Mouse (Mus musculus) hindbrain, embryonic 12.5 days (tissue): ENCODE results near the gene Gm14496. TPM values are rescaled to one million over a fixed set of nuclear protein-coding genes. Genes with fewer than 3 reads are reported as not detected.
"Not testable (repeated sequence)": the region's sequence is repeated elsewhere in the genome, so short reads cannot be mapped to it uniquely, and the experiment has no call there.

Experiments
- ATAC-seq: fragments of 200-750 bp; cut with Nextera tagmentation; 2 replicates; pipeline ENCODE4 v1.8.0; 2017; ENCODE audit warnings: moderate TSS enrichment; ENCODE audit not compliant: low FRiP score
- H3K27ac ChIP-seq: fragments of 300-500 bp; sonication (generic); 2 replicates; pipeline ENCODE4 v1.5.1; 2016; ENCODE audit warnings: mild to moderate bottlenecking
- H3K27me3 ChIP-seq: fragments of 300-500 bp; sonication (generic); 2 replicates; pipeline ENCODE4 v1.6.1; 2016; ENCODE audit warnings: mild to moderate bottlenecking
- H3K36me3 ChIP-seq: fragments of 300-500 bp; sonication (generic); 2 replicates; pipeline ENCODE4 v1.6.1; 2016; ENCODE audit warnings: mild to moderate bottlenecking
- H3K4me1 ChIP-seq: fragments of 300-500 bp; sonication (generic); 2 replicates; pipeline ENCODE4 v1.6.1; 2016
- H3K4me2 ChIP-seq: fragments of 300-500 bp; sonication (generic); replicated peaks from 2 replicates; pipeline ENCODE4 v1.6.1; 2016; ENCODE audit warnings: mild to moderate bottlenecking
- H3K4me3 ChIP-seq: fragments of 300-500 bp; sonication (generic); 2 replicates; pipeline ENCODE4 v1.5.1; 2016; ENCODE audit warnings: mild to moderate bottlenecking
- H3K9ac ChIP-seq: fragments of 300-500 bp; sonication (generic); 2 replicates; pipeline ENCODE4 v1.6.1; 2016; ENCODE audit warnings: mild to moderate bottlenecking, moderate library complexity
- H3K9me3 ChIP-seq: fragments of 300-500 bp; sonication (generic); replicated peaks from 2 replicates; pipeline ENCODE4 v1.6.1; 2016; ENCODE audit warnings: mild to moderate bottlenecking
- WGBS: fragments of 180-500 bp; shearing (Covaris S2); methylation state at CpG from one replicate; pipeline ENCODE4 v1.1.7; 2016; 5-methylcytosine and 5-hydroxymethylcytosine counted together
- polyA plus RNA-seq: library from polyadenylated mRNA; unstranded; fragments of >200 nt; fragmentation: Nextera tagmentation; extraction: Ambion mirVana; gene quantifications from 2 replicates; pipeline ENCODE4 v1.2.1, GENCODE M21; 2016

The Gm14496 gene
- not detected in 2 replicates for polyA plus RNA-seq

DNA sequence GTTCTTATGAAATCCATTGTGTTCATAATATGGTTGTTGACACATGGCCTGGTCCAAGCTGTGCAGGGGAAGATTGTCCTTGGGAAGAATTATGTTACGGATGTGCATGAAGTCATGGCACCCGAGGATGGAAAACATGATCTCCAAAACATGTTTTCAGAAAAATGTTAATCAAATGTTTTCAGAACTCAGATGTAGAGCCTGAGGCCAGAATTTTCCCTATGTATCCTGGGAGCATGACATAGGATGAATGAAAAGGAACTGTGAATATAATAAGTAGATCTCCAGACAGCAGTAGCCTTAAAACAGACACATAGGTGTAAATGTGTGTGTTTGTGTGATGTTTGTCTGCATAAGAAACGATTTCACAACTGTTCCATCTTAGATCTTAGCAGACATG lies at the start of gene Gm14496:
Gene Gm14496 (plus strand): TSS at position 301 of the 400 bp plus-strand sequence.
- 76% methylated on average over 3 of the region's 3 CpGs for WGBS
- Histone ChIP-seq H3K4me1 (no peaks in the 10 kb centered on the region), H3K9me3 (no peaks in the 10 kb centered on the region), H3K4me3 (no peak within 1 kb of the TSS), H3K4me2 (no peak within 1 kb of the TSS), H3K27me3 (no peaks in the 10 kb centered on the region; the same call in 1 of the 2 replicates), H3K9ac (no peak within 1 kb of the TSS), H3K36me3 (no peaks in the 10 kb centered on the region), H3K27ac (no peak within 1 kb of the TSS)
- ATAC-seq: no peak

DNA sequence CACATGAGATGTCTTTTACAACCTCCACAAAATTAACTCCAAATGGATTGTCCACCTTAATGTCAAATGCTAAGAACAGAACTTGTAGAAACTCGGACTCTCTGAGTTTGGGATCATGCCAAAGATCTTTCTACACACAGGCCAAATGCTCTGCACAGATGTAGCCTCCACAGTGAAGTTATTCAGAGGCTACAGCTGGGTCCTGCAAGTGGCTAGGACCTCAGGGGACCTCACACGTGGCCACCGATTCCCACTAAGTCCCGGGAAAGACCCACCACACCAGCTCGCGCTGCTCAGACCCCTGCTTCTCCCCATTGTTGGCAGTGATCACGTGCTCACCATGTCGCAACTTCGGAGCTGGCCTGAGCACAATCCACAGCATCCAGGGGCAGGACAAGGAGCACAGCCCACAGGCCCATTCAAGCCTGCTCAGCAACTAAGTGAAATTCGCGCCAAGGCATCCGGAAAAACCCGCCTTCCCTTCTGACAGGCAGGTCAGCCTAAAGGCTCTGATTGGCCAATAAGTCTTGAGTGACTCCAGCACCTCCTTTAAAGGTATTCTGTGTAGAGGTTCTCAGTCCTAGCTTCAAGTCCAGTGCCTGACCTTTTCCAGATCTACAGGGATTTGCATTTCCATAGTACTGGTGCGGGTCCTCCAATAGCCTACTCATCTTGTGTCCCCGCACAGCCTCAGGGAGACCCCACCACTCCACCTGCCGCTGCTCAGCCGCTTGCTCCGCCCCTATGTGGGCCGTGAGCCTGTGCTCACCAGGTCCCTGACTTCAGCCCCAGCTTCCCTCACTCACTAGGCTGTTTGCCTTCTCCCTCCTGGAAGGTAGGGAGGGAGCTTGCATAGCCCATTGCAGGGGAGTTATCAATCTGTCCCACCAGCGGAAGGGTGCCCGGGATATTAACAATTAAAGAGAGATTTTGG lies 37.9 kb upstream of the Gm14496 start:
- peak overlapping the region; percentile 9; the same call in 1 of the 2 replicates for H3K9ac ChIP-seq
- H3K36me3 ChIP-seq, ATAC-seq: not testable (repeated sequence)

DNA sequence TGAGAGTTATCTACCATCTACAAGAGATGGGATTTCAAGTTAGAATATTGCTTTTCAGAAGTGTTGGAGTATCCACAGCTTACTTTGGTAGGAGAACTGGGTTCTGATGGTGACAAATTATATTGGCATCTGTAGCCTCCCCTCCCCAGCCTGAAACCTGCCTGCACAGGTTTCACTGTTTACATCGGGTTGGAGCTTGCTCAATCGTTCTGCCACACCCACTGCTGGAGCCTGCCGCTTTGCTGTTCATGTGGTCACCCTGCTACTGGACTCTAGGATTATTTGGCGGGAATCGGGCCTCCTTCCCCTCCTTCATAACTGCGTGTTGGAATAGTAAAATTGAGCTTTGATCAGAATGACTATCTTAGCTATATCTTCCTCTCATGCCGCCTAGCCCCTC lies 22.5 kb upstream of the Gm14496 start:
- WGBS: 77% methylated on average over 7 of the region's 7 CpGs
- Histone ChIP-seq H3K4me3 (no peak overlapping the region), H3K4me2 (no peak overlapping the region), H3K27ac (no peak overlapping the region), H3K9me3 (no peaks in the 10 kb centered on the region), H3K9ac (no peak overlapping the region), H3K27me3 (no peaks in the 10 kb centered on the region), H3K4me1 (no peaks in the 10 kb centered on the region), H3K36me3 (no peaks in the 10 kb centered on the region)
- no peak for ATAC-seq

More for the DNA sequence above, 37.9 kb upstream of the Gm14496 start:
- 18% methylated on average over 21 of the region's 21 CpGs for WGBS
- H3K27ac ChIP-seq, H3K4me1 ChIP-seq, H3K9me3 ChIP-seq, H3K27me3 ChIP-seq: not testable (repeated sequence)
- Histone ChIP-seq H3K4me3 (peak overlapping the region; percentile 23), H3K4me2 (peak overlapping the region; percentile 47)

DNA sequence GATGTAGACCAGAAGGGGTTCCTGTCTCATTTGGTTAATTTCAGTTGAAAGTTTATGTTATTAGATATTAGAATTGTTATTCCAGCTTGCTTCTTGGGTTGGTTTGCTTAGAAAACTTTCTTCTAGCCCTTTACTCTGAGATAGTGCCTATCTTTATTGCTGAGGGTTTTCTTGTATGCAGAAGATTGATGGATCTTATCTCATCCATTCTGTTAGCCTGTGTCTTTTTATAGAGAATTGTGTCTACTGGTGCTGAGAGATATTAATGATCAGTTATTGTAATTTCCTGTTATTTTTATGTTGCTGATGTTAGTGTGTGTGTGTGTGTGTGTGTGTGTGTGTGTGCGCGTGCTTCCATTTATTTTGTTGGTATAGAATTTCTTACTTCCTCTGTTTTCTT lies 21.7 kb upstream of the Gm14496 start:
- ATAC-seq: no peak
- Histone ChIP-seq H3K4me1 (no peaks in the 10 kb centered on the region), H3K9me3 (no peaks in the 10 kb centered on the region), H3K4me2 (no peak overlapping the region), H3K36me3 (no peaks in the 10 kb centered on the region), H3K27ac (no peak overlapping the region), H3K27me3 (no peaks in the 10 kb centered on the region), H3K9ac (no peak overlapping the region), H3K4me3 (no peak overlapping the region)
- WGBS: 100% methylated on average over 2 of the region's 2 CpGs

DNA sequence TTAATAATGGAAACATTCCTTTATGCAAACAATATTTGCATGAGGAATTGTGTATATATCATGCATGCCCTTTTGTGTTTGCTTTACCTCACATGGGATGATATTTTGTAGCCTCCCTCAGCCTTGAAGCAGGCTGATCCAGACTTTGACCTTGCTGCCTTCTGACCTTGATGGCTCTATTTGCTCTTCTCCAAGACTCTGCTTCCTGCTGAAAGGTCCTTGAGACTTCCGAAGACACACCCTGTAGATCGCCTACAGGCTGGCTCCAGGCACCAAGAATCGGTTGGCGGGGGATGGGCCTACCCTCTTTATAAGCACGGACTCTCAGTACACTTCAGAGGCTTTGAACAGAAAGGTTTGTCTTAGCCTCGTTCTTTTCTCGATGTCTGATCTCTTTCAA lies 9.0 kb upstream of the Gm14496 start:
- not testable (repeated sequence) for H3K9ac ChIP-seq, H3K27ac ChIP-seq, H3K27me3 ChIP-seq, H3K36me3 ChIP-seq, H3K4me1 ChIP-seq, H3K9me3 ChIP-seq, ATAC-seq, H3K4me3 ChIP-seq, H3K4me2 ChIP-seq
- 79% methylated on average over 7 of the region's 7 CpGs for WGBS

Other genes starting within 250 kb of the Gm14496 start
- gene Myt1, start 227.8 kb upstream of the Gm14496 start, polyA plus RNA-seq: 57.8 and 62.1 TPM in 2 replicates
- 39.6 and 41.2 TPM in 2 replicates for gene Pcmtd2, start 153.3 kb upstream of the Gm14496 start, polyA plus RNA-seq
- 86.2 and 92.4 TPM in 2 replicates for gene Polr3k, start 126.8 kb upstream of the Gm14496 start, polyA plus RNA-seq